Mouse (Mus musculus) stomach, postnatal 0 days (tissue): Measurements from ENCODE around the gene Kcnk7.

Source experiments
- CTCF ChIP-seq: IDR thresholded peaks from 2 replicates; pipeline ENCODE4 v1.5.1; 2016; ENCODE audit warnings: antibody characterized with exemption, low read depth, mild to moderate bottlenecking, moderate library complexity
- EP300 ChIP-seq: optimal IDR thresholded peaks from 2 replicates; pipeline ENCODE3; 2016; ENCODE audit warnings: antibody characterized with exemption

DNA sequence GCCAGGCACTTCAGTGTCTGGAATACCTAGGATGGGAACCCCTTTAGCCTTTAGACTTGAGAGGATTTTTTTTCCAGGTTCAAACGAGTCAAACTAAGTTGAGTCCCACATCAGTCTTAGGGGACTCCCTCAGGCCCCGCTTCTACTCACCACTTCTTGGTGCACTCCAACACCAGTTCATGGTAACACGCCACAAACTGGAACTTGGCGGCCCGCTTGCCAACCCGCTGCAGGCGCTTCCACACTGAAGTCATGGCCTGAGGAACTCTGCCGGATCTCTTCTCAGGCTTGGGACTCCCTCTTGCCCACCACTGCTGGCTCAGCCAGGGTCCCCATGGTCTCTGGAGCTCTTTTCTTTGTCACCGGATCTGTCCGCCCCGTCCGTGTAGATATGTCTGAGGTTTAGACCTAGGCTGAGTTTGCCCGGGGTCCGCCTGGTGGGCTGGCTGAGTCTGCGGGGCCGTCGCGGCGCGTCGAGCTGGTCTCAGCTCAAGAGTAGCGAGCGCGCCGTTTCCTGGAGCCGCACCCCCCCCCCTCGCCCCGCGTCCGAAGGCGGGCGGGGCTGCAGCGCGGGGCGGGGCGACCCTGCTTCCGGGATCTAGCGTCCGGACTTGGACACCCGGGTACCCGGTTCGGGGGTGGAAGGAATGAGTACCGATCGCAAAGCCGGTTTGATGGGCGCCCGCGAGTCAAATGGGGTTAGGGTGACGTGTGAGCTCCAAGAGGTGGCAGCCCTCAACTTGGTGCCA is 21.8 kb downstream of the Kcnk7 start, which contains the start of gene Ehbp1l1:
- TF ChIP-seq CTCF, result no peak
- no peak for TF ChIP-seq EP300
